Mouse (Mus musculus): Measurements from ENCODE around the gene Angptl7.

Angptl7 gene

DNA sequence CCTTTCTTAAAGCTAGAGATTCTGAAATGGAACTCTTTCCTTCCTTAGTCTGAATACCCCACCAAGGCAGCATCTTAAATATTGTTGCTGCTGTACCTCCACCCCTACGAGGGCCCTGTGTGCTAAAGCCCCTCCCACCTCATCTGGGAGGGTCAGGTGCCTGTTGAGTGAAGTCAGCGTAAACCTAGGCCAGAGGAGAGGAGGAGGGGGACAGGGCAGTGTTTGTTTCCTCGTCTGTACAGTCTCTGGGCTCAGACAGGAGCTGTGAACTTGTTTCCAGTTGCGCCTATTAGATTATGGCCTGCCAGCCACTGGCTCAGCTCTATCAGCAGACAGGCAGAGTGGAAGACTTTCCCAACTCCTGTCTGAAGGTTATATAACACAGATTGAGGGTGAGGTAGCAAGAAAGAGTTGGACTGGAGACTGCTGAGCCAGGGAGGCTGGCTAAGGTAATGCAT, at the start of gene Angptl7:
Angptl7 (minus strand) TSS at position 51 of the 458 bp plus-strand sequence.
- in situ Hi-C loops (cut with MboI), result no loop called here

GRCm38 (mm10) chr4:148549106-148549505, 48.8 kb upstream of the Angptl7 start:
- in situ Hi-C loops (cut with MboI), result no loop called here

- in situ Hi-C loops (cut with MboI), result no loop called here
These were observed 35.6 kb upstream of the Angptl7 start for GRCm38 (mm10) chr4:148535876-148536275.

DNA sequence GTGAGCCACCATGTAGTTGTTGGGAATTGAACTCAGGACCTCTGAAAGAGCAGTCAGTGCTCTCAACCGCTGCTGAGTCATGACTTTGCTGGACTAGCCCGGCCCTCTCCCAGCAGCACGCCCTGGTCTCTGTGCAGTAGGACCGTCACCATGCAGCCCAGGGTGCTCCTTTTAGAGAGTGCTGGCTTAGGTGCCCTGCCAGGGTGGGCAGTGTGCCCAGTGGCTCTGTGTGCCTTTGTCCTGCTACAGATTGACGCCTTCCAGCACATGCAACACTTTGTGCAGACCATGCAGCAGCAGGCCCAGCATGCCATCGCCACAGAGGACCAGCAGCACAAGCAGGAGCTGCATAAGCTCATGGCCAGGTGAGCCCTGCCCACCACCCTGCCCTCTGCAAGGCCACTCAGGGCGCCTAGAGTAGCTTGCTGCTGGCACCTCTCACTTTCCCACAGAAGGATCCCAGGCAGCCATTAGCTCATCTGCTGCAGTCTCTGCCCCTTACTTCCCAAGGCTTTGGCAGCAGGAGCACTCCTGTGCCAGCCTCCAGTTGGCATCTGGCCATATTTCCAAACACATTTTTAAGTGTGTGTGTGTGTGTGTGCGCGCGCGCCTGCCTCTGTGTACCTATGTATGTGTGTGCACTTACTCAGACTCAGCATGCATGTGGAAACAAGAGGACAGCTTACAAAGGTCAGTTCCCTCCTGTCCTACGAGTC, 33.5 kb upstream of the Angptl7 start:
- in situ Hi-C loops (cut with MboI), result no loop called here

DNA sequence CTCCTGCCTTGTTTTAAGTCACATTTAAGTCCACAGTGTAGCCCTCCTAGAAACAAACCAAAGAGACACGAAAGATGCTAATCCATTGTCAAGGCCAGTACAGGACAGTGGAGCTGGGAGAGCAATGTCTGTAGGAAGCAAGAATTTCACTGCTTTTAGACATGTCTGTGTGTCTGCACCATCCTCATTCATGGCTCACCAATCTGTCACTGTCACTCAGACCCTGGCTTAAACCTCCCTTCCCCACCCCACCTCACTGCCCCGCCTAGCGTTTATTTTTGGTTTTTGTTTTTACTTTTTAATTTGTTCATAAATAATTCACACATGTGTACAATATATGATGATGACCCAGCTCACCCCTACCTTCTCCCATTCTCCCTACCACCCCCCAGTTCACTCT, 32.3 kb upstream of the Angptl7 start:
- in situ Hi-C loops (cut with MboI), result no loop called here

- in situ Hi-C loops (cut with MboI), result no loop called here
These were observed 31.1 kb upstream of the Angptl7 start for GRCm38 (mm10) chr4:148531341-148531740.

DNA sequence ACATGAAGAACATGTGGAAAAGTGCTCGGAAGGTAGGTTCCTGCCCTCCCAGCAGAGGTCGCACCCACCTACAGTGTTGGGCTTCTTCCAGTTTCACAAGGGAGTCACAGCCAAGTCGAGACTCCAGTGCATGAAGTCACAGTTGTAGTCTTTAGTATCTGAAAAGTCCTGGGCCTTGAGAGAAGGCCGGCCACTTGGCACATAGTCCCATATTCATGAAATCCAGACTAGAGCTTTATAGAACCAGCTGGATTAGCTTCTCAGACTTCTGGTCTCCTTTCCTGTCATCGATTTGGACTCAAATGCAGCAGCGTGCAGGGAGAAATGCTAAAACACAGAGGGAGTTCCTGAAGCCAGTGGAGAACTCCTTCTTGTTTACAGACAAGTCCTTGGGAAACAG, 30.5 kb upstream of the Angptl7 start:
- in situ Hi-C loops (cut with MboI), result no loop called here

- in situ Hi-C loops (cut with MboI), result no loop called here
These were observed 30.1 kb upstream of the Angptl7 start for GRCm38 (mm10) chr4:148530351-148530750.

- in situ Hi-C loops (cut with MboI), result no loop called here
These were observed 27.1 kb upstream of the Angptl7 start for GRCm38 (mm10) chr4:148527158-148527910.

DNA sequence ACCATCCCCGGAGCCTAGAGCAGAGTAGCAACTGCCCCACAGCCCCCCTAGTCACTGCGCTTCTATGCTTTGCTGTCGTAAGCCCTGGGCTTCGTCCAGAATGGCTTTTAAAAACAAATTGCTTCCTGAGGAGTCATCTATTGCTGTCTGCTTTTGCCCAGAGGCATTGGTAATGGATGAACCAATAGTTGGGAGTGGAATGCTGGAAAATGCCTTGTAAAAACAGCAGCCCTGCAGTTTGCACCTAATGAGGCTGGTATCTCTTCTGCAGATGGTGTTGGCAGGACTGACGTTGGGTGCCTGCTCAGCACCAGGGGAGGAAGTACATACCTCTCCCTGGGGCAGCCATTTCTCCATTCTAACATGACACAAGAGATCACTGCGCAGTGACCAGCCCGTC, 23.3 kb upstream of the Angptl7 start:
- in situ Hi-C loops (cut with MboI), result no loop called here

DNA sequence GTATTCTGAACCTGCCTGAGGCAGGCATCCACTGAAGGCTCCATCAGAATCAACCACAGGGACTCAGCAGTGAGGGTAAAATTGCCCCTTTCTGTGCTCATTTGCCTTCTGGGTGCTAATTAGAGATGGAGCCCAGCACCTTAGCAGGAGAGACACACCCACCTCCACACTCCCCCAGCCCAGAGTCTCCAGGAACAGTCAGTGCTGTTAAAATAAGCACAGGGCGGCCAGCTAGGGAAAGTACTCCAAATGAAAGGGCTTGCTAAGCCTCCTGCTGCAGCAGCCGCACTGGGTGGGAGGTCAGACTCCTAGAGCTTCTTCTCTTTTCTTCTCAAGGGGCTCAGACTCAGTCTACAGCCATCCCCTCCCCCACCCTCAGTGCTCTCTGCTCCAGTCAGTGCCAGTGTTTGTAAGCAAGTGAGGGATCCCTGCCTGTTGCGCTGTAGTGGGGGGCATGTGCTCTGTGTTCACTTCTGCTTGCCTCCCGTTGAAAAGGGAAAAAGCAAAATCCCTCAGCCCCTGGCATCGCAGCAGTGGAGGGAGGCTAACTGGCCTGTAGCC, 18.1 kb upstream of the Angptl7 start:
- in situ Hi-C loops (cut with MboI), result no loop called here

DNA sequence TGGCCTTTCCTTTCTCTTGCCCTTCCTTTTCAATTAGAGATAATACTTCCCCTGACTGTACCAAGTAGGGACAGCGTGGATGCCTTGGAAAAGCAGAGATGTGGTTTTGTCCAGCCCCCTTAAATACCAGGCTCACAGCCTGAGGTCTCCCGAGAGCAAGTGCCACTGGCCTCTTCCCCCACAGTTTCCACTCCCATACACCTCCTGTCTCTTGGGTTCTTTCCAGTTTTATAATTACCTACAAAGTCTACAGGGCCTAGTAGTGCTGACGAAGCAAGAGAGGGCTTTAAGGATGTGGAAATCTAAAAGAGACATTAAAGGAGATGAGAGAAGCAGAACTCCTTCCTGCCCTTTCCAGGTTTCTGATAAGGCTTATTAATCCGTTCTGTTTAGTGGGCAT, 17.5 kb upstream of the Angptl7 start:
- in situ Hi-C loops (cut with MboI), result no loop called here

DNA sequence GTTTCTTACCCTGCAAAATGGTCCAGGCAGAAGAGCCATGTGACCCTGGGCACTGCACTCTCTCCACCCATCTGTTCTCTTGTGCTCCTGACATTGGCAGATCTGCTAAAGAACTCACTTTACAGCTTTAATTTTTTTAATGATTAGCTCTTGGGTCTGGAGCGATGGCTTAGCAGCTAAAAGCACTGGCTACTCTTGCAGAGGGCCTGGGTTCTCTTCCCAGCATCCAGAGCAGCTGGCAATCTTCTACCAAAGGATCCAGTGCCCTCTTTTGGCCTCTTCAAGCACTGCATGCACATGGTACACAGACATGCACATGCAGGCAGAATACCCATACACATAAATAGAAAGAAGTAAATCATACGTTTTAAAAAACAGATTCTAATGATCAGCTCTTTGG, 15.1 kb upstream of the Angptl7 start:
- in situ Hi-C loops (cut with MboI), result no loop called here

GRCm38 (mm10) chr4:148513021-148513559, 12.8 kb upstream of the Angptl7 start:
- in situ Hi-C loops (cut with MboI), result no loop called here

DNA sequence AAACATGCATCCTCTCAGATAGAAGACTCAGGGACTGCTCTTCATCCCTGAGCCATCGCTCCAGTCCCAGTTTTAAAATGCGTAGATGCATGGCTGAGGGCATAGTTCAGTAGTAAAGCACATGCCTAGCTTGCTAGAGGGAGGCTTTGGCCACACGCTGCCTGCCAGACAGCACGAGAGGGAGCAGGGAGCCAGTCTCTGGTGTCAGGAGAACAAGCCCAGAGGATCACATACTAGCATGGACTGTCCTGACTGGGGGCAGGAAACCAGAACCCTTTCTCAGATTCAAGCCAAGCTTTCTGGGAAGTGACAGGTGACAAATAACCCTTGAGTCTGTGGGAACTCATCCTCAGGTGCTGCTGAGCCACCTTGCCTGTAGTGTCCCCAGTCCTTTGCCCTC, 11.1 kb upstream of the Angptl7 start:
- in situ Hi-C loops (cut with MboI), result no loop called here

DNA sequence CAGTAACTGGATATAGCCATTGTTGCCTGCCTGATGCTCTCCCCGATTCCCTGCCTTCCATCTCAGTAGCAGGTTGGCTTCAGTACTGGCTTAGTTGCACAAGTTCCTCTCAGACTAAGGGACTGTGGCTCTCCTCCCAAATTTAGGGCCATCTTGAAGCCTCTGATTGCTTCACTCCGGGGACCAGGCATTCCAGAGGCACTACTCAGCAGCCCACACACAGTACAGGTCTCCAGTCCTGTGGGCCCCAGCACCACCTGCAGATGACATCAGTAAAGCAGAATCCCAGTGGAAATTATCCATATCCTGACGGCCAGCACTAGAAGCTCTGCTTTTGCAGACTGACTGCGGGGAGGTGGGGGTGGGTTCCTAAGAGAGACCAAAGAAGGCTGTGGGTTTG, 10.4 kb upstream of the Angptl7 start:
- in situ Hi-C loops (cut with MboI), result no loop called here

- in situ Hi-C loops (cut with MboI), result no loop called here
These were observed 9.3 kb upstream of the Angptl7 start for GRCm38 (mm10) chr4:148509450-148510084.

DNA sequence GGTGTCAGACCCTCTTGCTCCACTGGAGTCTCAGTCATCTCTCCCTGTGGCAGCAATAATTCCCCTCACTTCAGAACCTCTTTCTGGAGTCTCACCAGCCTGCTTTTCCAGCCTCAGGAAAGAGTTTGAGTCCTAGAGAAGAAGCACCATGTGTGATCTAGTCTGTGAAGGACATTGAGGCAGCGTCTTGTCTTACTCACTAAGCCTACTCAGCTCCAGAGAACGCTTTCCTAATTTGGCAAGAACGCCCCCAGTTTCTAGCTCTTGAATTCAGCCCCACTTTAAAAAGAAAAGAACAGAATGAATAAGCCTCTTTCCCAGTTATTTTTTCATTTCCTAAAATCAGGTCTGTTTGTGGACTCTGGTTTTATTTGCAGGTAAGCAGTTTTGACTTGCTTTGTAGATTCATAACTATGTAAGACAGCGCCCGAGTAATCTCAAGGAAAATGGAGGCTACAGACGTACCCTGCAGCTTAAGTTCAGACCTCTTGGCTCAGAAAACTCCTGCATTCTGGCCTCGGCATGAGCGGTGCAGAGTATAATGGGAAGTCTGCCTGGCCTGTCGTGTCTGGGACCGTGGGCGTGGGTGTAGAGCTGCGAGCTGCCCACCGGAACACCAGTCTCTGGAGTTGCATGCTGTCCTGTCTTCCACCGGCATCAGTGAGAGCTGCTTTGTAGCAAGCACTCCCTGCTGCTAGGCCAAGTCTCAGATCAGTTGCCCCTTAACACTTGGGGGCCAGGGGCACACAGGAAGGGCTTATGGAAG, 8.0 kb upstream of the Angptl7 start:
- in situ Hi-C loops (cut with MboI), result no loop called here

DNA sequence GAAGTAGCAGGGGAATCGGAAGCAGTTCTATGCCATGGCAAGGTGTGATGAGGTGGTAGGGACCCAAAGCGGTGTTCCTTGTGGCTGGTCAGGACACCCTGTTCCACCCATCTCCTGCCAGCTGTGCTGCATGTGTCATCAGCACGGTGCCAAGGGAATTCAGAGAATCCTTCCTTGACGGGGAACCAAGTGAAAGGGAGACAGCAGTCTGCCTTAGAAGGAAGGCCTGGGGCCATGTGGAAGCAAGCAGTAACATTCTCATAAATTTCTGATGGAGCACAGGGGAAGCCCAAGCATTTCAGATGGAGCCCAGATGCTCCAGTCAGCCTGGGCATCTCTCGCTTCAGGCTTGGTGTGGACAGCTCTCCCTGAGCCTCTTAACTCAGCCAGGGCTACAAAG, 7.3 kb upstream of the Angptl7 start:
- in situ Hi-C loops (cut with MboI), result no loop called here

- in situ Hi-C loops (cut with MboI), result no loop called here
These were observed 4.3 kb upstream of the Angptl7 start for GRCm38 (mm10) chr4:148504497-148504959.
